Mouse (Mus musculus) liver (tissue): ENCODE data around the gene Ppp2r5b.
A peak's percentile ranks its signal among the peaks of the same experiment; 100 is the strongest.

Experiments
- DNase-seq: peaks from one replicate; pipeline ENCODE4 v3.0.0-alpha.2; 2020; ENCODE audit warnings: mixed read lengths

The Ppp2r5b gene

GRCm38 (mm10) chr19:6234337-6235083 is 1.2 kb downstream of the Ppp2r5b start:
- DNase-seq: peak; percentile 44

- no peak for DNase-seq
Observed at GRCm38 (mm10) chr19:6233647-6234046, 2.0 kb downstream of the Ppp2r5b start.

- no peak for DNase-seq
Observed at GRCm38 (mm10) chr19:6231036-6231435, 4.6 kb downstream of the Ppp2r5b start.

- DNase-seq: no peak
Observed at GRCm38 (mm10) chr19:6230411-6230810, 5.3 kb downstream of the Ppp2r5b start.

- no peak for DNase-seq
Observed at GRCm38 (mm10) chr19:6227864-6228263, 7.8 kb downstream of the Ppp2r5b start.

- DNase-seq: no peak
Observed at GRCm38 (mm10) chr19:6226763-6227162, 8.9 kb downstream of the Ppp2r5b start.

GRCm38 (mm10) chr19:6226135-6226534 is 9.5 kb downstream of the Ppp2r5b start, which contains the start of gene Gpha2:
Gene Gpha2, plus strand, starts transcription at chr19:6226380.
- no peak for DNase-seq

- no peak for DNase-seq
Observed at GRCm38 (mm10) chr19:6218606-6219005, 17.1 kb downstream of the Ppp2r5b start.

- no peak for DNase-seq
Observed at GRCm38 (mm10) chr19:6216046-6216705, 19.5 kb downstream of the Ppp2r5b start.

- DNase-seq: no peak
Observed at GRCm38 (mm10) chr19:6206716-6207115, 29.0 kb downstream of the Ppp2r5b start.

- DNase-seq: no peak
Observed at GRCm38 (mm10) chr19:6204265-6204664, 31.4 kb downstream of the Ppp2r5b start.

GRCm38 (mm10) chr19:6184131-6184530 is 51.5 kb downstream of the Ppp2r5b start, which contains the start of gene Majin:
Gene Majin, plus strand, starts transcription at chr19:6184388.
- no peak for DNase-seq

GRCm38 (mm10) chr19:6182534-6182933 is 53.1 kb downstream of the Ppp2r5b start:
- DNase-seq: no peak

- no peak for DNase-seq
Observed at GRCm38 (mm10) chr19:6181629-6182028, 54.0 kb downstream of the Ppp2r5b start.

GRCm38 (mm10) chr19:6178775-6179174 is 56.9 kb downstream of the Ppp2r5b start:
- DNase-seq: no peak
